Mouse (Mus musculus): Measurements from ENCODE around the gene Zdhhc21.

The Zdhhc21 gene

DNA sequence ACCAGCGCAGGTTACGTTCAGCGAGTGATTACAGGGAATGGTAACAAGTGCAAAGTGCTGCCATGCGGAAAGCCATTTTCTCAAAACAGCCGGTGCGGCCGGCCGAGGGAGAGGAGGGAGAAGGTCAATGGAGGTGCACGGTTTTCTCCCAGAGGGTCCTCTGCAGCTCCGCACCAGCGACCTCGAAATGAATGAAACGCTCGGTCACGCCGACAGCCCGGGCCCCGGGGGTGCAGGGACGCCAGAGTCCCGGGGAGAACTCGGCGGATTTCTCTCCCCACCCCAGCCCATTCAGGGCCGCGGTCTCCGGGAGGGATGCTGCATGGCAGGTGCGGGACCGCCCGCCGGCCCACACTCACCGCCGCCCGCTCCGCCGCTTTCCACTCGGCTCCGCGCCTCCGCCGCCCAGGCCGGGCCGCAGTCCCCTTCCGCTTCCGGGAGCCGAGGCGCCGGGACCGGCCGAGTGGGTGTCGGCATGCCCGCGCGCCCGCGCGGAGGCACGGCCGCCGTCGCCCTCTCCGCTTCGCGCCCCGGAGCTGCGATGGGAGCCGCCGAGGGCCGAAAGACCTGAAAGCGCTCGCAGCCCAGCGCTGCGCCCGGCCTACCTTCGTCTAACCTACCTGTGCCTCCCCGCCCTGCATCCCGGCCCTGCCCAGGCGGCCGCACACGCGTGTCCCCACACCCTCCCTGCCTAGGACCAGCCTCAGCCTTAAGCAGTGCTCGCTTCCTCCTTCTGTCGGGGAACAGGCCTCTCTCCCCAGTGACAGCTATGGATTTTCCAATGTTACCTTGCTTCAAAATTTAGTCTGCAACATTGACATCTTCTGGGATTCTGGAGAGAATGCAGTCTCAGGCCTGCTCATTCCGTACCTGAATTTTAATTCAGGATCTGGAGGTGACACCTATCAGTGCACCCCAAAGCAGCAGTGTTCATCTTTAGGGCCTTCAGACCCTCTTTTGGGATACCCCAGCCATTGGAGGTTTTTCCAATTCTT lies at the start of gene Zdhhc21:
Gene Zdhhc21 (minus strand): TSS at position 828 of the 995 bp plus-strand sequence.
- DNase-seq: peak; percentile 85

DNA sequence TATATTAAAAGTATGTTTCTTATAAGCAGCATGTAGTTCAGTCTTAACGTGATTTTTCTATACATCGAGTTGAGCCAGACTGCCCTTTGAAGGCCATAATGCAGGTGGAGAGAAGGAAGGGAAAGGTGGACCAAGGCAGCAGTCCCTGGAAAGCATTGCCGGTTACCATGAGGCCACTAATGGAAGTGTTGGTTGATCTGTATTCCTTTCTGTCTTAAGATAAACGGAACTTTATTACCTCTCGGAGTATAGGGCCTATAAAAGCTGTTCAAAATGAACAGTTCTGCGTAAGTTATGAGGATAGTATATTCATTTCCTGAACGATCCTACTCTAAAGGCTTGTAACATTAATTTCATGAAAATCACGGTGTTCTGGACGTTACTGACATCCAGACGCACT lies 35.5 kb upstream of the Zdhhc21 start:
- no peak for DNase-seq

DNA sequence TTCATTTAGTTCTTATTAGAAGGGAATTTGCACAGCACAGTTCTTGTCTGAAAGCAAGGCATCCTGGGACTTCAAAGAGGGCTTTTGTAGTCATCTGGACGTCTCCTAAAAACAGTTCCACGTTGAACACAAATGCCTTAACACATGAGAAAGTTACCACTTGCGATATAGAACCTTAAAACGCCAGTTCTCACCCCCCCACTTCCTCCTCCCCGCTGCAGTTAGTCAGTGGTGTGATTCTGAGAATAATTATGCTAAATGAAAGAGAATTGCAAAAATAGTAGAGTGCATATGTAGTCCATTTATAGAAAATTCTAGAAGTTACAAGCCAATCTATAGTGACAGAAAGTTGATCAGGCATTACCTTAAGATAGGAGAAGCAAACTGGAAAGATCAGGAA lies 32.5 kb upstream of the Zdhhc21 start:
- no peak for DNase-seq

DNA sequence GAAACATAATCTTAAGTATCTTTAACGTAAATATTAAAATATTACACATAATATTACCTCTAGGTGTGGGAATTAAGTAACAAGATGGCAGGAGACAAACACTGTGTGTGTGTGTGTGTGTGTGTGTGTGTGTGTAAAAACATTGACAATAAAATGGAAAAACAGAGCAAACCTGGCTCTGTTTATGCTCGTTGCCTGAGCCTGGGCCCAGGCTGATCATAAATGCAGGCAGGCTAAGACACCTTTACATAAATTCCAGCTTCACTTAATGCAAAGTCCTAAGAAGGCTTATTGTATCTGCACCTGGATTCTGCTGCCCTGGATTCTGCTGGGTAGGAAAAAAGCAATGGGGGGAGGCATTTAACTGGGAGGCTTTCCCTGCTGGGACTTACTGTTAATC lies 31.8 kb upstream of the Zdhhc21 start:
- no peak for DNase-seq

DNA sequence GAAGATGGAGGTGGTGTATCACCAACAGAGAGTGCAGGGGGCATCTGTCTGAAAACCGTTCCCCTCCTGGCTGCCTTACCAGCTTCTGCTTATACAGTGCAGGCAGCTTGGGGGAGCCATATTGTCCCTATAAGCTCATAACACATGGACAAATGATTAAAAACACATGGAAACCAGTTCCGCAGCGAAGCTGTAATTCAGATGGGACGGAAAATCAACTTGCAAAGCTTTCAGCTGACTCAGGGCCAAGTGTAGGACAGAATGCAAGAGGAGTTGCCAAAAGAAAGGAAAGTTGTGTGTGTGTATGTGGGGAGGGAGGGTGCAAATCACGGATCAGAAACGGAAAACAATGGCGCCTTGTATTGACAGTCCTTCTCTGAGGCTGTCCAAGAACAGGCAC lies 31.3 kb upstream of the Zdhhc21 start:
- DNase-seq: no peak

DNA sequence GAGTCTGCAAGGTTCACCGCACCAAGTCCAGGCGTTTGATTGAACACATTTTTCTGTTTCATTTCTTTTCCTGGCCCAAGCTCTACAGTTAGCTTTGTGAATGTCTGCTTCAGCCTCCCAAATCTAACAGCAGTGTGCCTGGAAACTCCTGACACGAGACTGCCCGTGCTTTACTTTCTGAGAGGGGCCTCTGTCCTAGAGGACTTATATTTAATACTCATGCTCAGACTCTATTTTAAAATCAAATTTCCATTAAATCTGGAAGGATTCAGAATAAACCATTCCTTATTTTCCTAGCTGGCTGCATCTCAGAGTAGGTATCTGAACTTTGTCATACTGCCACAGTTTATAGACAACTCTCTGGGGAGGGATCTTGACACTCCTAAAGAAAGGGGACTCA lies 30.8 kb upstream of the Zdhhc21 start:
- no peak for DNase-seq

DNA sequence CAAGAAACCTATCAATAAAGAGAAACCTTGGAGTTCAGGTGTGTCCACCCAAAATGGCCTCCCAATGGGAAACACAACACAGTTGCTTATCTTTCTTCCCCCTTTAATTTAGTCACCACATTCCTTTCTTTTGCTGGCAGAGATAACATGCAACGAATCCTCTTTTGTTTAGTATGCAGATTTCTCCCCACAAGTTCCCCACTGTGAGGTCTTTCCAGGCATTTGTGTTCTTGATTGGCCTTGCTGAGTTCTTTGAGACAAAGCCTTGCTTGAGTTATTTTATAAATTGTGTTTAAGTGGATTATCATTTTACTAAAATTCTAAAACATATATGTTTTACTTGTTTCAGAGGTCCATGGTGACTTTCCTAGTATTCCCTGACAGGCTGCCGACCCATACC lies 26.4 kb upstream of the Zdhhc21 start:
- DNase-seq: no peak

DNA sequence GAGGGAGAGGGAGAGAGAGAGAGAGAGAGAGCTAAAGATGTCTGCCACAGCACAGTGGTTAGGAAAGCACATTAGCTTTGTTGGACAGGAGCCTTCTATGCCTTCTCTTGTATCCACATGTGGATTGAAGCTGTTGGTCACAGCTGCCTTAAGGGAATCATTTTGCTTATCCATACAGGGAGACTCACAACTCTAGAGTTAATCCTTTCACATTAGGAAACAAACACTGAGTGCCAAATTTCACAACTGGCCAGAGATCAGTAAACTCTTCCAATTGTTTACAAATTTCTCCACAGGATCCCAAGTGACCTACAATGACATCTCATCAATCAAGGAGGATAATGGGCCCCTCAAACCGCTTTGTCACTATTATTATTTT lies 25.8 kb upstream of the Zdhhc21 start:
- no peak for DNase-seq

DNA sequence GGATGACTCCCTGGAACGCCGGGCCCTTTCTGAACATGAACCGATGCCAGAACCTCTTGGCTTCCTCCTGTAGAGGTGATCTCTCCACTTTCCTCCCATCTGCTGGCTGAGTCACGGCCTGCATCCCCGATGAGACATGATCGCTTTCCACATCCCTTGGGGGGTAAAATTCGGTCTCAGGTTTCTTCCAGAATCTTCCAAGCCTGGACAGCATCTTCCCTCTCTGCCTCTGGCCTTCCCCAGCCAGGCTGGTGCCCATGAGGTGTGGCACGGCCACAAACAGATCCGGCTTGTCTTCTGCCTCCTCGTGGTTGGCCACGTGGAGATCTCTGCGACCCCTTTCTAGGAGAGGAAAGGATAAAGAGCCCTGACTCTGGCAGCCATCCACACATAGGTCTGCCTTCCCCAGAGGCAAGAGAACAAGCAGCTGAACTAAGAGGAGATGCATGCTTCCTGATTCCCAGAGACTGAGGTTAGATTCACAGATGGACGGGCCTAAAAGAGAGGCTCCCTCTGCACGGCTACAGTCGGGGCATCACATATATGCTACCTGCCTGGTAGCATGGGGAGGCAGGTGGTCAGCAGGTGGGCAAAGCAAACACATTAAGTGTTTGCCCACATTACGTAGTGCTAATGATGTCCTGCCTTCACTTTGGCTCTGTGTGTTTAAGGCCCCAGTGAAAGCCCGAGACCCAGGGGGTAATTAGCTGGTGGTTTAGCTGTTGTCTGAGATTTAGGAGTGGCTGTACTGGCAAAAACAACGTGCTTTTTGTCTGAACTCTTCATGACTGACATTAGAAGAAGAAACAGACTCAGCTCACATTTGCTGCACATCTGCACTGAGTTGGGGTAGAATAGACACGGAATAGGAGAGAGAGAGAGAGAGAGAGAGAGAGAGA lies 25.1 kb upstream of the Zdhhc21 start, which contains the start of gene Cer1:
Gene Cer1 (minus strand): TSS at position 513 of the 899 bp plus-strand sequence.
- DNase-seq: no peak

DNA sequence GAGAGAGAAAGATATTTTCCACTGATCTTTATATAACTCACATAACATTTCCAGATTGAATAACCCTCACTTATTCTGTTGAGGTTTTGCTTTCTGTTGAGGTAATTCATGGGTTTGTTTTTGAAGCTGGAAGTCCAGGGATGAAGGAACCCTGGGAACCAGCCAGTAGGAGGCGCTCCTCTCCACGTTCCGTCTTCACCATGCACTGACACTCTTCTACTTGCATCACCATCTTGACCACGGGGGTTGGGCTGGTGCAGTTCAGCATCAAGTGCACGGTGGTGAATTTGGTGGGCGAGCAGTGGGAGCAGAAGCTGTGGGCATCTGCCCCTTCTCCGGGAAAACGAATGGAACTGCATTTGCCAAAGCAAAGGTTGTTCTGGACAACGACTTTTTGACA lies 22.7 kb upstream of the Zdhhc21 start:
- no peak for DNase-seq

DNA sequence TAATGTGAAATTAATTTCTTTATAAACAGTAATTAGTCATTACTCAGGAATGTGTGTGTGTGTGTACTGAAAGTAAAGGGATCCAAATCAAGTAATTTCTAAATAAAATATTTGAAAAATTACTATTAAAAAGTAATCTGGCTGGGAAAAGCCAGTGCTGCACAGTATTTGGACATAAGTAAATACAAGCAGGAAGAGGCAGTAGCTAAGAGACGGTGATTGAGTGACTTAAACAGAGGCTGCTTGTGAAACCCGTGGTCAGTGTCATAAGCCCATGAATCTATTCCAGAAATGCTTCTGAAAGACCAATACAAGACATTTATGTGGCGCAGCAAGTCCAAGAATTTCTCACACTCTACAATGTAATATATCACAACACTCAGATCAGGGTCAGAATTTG lies 21.6 kb upstream of the Zdhhc21 start:
- DNase-seq: no peak

DNA sequence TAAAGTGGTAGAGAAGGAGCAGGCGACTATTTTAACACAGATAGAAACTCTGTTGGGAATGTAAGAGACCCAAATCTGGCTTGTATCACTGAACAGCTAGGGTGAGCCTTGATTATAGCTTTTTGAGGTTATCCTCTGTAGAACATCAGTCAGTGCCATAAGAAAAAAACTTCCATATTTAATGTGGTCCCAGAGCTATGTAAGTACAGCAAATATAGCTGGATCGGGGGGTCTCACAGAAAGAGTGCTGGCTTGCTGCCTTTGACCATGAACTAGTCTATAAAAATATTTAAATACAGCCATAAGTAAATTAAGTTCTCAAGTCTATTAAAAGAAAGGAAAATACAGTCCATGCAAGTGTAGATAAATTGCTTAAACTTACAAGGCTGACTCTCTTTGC lies 20.5 kb upstream of the Zdhhc21 start:
- no peak for DNase-seq

DNA sequence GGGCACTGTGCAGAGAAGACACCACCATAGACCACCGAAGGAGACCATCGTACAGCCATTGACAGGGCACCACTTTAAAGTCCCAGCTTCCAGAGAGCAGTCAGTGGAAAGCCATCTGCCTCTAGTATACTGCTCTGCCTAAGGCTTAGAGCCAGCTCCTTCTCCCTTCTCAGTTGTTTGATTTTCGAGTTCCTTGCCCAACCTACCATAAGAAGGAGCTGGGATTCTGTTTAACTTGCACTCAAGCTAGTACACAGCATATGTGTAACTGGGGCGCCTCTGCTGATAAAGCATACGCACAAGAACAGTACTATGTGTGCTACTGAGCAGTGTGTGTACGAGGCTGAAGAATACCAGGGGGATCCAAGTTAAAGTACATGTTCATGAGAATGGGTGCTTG lies 19.4 kb upstream of the Zdhhc21 start:
- no peak for DNase-seq

DNA sequence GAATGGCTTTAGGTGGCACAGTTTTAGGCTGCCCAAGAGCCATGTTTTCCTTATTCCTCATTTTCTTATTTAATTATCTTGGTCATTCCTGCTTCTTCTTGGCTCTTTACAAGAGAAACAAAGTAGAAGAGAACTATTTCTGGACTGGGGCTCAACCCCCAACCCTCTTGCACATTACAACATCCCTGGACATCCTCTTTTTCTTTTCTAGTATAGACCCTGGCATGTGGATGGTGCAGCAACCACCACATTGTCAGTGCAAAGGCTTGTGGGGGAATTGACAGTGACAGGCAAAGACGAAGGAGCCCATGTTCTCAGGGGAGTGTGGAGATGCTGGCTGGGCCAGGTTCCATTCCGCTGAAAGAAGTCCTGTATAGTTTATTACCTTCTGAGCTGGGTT lies 16.9 kb upstream of the Zdhhc21 start:
- DNase-seq: no peak

DNA sequence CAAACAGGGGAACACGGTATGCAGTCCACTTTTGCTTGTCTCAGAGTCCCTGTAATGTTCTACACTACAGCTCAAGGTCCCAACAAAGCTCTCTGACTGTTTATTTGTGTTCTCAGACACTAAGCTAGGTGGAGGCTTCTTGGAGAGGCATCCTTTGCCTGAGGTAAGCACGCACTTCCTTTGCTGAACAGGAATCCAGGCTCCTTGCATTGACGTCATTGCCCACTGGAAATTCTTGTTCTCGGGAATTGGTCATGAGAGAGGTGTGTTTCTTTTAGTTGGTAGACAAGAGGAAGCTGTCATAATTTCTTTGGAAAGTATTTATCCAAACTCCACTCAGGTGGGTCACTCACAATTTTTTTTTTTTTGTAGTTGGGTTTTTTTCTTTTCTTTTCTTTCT lies 15.8 kb upstream of the Zdhhc21 start:
- no peak for DNase-seq

DNA sequence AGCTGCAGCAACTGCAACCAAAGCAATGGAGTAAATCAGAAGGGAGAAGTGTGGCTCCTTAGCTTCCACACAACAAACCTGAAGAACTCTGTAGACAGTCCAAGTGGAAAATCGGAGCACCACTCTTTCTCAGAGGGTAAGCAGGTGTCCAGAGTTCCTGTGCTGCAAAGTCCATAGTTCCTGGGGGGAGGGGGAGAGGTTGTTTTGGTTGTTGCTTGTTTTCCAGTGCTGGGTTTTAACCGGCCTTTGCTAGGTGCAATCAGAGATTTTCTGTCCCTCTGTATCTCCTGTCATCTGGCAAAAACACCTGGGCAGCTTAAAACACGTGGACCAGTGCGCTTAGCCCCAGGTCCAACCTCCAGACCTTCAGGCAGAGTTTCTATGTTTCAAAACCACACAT lies 15.0 kb upstream of the Zdhhc21 start:
- no peak for DNase-seq

DNA sequence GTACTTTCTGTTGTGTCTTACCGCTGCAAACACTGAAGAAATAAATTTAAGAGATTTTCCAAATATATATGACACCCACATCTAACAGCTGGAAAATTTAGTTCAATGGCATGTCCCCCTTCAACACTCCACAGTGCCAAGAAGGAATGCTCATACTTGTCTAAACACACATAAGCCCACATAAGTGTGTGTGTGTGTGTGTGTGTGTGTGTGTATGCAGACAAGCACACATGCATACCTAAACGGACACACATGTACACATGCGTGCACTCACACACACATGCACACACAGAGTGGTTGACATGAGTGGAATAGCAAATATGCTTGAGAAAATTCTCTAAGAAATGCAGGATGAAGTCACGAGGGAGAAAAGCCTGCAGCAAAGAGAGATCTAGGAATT lies 12.8 kb upstream of the Zdhhc21 start:
- DNase-seq: no peak

DNA sequence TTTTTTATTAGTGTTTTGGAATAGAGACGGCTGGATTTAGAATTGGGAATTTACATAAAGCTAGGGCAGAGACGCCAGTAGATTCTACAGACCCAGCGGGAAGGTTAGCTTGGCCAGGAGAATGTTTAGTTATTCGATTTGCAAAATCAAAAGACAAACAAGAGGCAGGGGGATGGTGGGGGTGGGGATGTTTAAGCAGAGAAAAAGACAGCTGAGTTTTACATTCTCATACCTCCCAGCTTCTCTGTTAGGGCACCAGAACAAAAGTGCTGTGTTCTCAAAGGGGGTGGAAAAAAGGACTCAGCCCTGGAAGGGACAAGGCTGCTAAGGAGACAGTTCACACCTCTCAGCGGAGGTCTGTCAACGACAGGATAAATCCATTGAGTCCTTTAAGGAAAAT lies 12.4 kb upstream of the Zdhhc21 start:
- DNase-seq: no peak

DNA sequence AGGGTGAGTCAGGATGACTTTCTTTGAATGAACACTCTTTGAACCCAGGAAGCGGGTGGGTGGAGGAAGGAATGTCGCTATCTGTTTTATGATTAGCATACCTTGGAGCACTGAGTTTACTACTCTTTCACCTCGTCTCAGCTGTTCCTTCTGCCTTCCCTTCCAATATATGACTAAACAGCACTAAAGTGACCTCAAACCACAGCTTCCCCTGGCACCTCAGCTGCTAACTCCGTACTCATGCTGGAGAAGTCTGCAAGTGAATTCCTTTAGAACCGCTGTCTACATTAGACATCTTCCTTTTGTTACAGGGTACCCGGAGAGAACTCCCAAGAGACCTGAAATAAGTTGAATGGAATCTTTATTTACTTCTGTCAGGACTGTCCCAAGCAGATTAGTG lies 11.2 kb upstream of the Zdhhc21 start:
- no peak for DNase-seq

DNA sequence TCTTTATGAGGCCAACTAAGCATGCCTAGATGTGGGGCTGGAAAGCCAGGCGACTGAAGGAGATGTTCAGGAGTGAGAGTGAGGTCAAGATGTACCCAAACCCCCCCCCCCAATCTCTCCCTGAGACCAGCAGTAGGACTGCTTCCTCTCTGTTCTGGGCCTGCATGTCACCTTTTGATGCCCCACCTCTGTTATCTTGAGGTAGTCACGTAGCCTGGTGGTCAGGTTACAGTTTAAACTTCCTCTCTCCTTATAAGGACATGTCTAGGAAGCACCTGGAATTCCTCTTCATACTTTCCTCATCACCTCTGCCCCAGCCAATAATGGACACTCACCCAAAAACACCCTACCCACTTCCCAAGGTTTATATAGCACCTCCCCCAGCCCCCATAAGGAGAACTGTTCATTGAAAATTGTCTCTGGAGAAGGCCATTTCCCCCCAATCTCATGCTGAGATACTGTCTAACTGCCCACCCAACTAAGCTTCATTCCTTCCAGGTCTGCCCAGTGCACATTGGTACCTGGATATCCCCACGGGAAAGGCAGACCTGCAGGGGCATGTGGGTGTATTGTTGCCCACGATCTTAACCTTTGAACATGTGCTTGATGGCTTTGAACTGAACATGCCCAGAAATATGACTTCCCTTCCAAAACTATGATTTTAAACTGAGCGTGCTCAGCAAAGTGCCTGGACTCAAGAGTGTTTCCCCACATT lies 8.1 kb upstream of the Zdhhc21 start:
- DNase-seq: no peak

DNA sequence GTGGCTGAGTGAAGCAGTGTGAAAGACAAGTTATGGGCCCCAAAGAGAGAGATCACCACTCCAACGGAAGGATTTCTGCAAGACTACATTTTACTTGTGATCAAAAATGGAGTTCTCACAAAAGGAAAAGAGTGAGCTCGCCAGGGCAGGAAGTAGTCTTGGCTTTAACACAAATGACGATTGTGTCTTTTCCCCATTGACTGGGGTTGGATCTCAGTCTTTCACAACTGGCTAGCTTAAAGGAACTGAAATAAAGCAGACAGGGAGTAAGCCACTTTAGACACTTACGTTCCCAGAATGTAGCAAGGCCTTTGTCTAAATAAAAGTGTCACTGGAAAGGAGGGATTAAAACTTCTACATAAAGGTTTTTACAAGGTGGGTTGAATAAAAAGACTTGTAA lies 7.4 kb upstream of the Zdhhc21 start:
- no peak for DNase-seq

DNA sequence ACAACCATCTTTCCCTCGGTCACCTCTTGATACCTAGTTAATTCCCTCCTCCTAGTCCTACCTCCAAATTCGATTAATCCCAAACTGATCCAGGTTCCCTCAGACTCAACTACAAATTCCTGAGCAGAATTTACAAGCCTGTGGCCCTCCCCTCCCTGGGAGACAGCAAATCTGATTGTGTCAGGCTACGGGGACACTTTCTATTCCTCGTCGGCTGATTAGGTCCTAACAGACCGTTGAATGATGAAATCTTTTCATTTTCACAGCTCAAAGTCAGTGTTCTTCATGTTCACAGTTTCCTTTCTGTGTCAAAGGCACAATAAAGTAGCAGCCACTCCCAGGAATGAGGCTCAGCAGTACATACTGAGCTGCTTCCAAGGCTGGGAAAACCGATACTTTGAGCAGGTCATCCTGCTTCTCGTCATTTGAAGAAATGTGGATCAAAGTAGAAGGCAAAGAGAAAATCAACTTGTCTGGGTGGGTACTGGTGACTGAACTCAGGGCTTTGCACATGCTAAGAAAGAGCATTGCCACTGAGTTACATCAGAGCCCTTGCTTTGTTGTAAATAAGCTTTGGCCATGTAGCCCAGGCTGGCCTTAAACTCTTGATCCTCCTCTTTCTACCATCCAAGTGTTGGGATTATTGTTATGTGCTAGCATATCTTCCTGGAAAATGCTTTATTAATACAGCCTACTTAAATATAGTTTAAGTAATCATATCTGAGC lies 5.4 kb upstream of the Zdhhc21 start:
- no peak for DNase-seq

All from thymus, postnatal 25 days (tissue).